Comparison of ENCODE assay signal across 8 mouse cellular contexts in genomic region chr16:5145570-5145969, GRCm38 (mm10). TPM values are rescaled to one million over a fixed set of nuclear protein-coding genes. Genes with fewer than 3 reads are reported as not detected.
DNase-seq lines count a peak whose midpoint lies in the region; ATAC-seq and TF ChIP-seq lines count a peak whose summit lies in the region.

No protein-coding gene starts in this region.

- no peak for ATAC-seq in heart, embryonic 13.5 days (ENCODE audit: extremely low read depth, insufficient number of reproducible peaks, low FRiP score, low TSS enrichment)
- ATAC-seq in kidney, postnatal 0 days (replicated peaks; ENCODE audit: low FRiP score, low read depth), result no peak
- peak; percentile 27; the same call in 1 of the 2 replicates for ATAC-seq in liver, embryonic 11.5 days (replicated peaks; ENCODE audit: low FRiP score)

- peak; percentile 87 for TF ChIP-seq CTCF in kidney, postnatal 0 days (IDR thresholded peaks at IDR 0.05; ENCODE audit: low read depth)

- peak overlapping the region; percentile 68; the same call in 1 of the 2 replicates for H3K4me2 ChIP-seq in heart, embryonic 13.5 days
- 0 out of 2 replicates have a peak overlapping the region, but pooled peaks have one; percentile 7 for H3K4me2 ChIP-seq in kidney, postnatal 0 days (ENCODE audit: low read length)
- peak overlapping the region; percentile 74; the same call in 1 of the 2 replicates for H3K4me2 ChIP-seq in liver, embryonic 11.5 days

- DNase-seq in CD4-positive, CD25-positive, alpha-beta regulatory T cell, adult 2 months (ENCODE audit: low read depth, low spot score), result peak; percentile 79
- DNase-seq in adrenal gland, adult 2 months, result peak; percentile 67
- DNase-seq in embryo, embryonic 11 days, result peak; percentile 91
- DNase-seq in kidney, postnatal 0 days (ENCODE audit: low spot score), result peak; percentile 89
- DNase-seq in liver, embryonic 11.5 days (ENCODE audit: low spot score), result peak; percentile 60
- peak; percentile 53 to 71 for DNase-seq in natural killer cell, adult 2 months (ENCODE audit: low spot score in 2 of 2)
- DNase-seq in testis, postnatal 14 days (ENCODE audit: low spot score), result peak; percentile 31

- WGBS in heart, embryonic 13.5 days, result 0% methylated on average over 7 of the region's 7 CpGs
- under 1% methylated on average over 7 of the region's 7 CpGs for WGBS in kidney, postnatal 0 days
- under 1% methylated on average over 7 of the region's 7 CpGs for WGBS in liver, embryonic 11.5 days

- no peak overlapping the region for H3K9ac ChIP-seq in heart, embryonic 13.5 days
- no peak overlapping the region for H3K9ac ChIP-seq in kidney, postnatal 0 days (ENCODE audit: low read depth, low read length)
- no peak overlapping the region for H3K9ac ChIP-seq in liver, embryonic 11.5 days (ENCODE audit: low read depth, low read length)

- H3K27me3 ChIP-seq in heart, embryonic 13.5 days (replicated peaks), result peaks cover 41% of the 10 kb centered on the region
- 0 out of 2 replicates have a peak, but pooled peaks cover 4% of the 10 kb centered on the region for H3K27me3 ChIP-seq in kidney, postnatal 0 days (ENCODE audit: insufficient read depth, low read length)
- H3K27me3 ChIP-seq in liver, embryonic 11.5 days (replicated peaks; ENCODE audit: control insufficient read depth, insufficient read depth, low read length), result peaks cover 6% of the 10 kb centered on the region; the same call in 1 of the 2 replicates

- H3K4me3 ChIP-seq in heart, embryonic 13.5 days, result no peak overlapping the region
- H3K4me3 ChIP-seq in kidney, postnatal 0 days (replicated peaks; ENCODE audit: low read depth, low read length), result no peak overlapping the region
- no peak overlapping the region for H3K4me3 ChIP-seq in liver, embryonic 11.5 days (ENCODE audit: low read depth, low read length)

- H3K4me1 ChIP-seq in heart, embryonic 13.5 days, result peaks cover 16% of the 10 kb centered on the region
- H3K4me1 ChIP-seq in kidney, postnatal 0 days (replicated peaks; ENCODE audit: insufficient read depth, low read length), result peaks cover 9% of the 10 kb centered on the region; the same call in 1 of the 2 replicates
- H3K4me1 ChIP-seq in liver, embryonic 11.5 days (replicated peaks; ENCODE audit: control insufficient read depth, insufficient read depth, low read length), result peaks cover 4% of the 10 kb centered on the region

- H3K27ac ChIP-seq in heart, embryonic 13.5 days (replicated peaks), result no peak overlapping the region
- H3K27ac ChIP-seq in kidney, postnatal 0 days, result no peak overlapping the region
- H3K27ac ChIP-seq in liver, embryonic 11.5 days (ENCODE audit: low read depth, low read length), result no peak overlapping the region

- H3K36me3 ChIP-seq in heart, embryonic 13.5 days, result no peaks in the 10 kb centered on the region
- H3K36me3 ChIP-seq in kidney, postnatal 0 days (ENCODE audit: insufficient read depth, low read length), result no peaks in the 10 kb centered on the region
- no peaks in the 10 kb centered on the region for H3K36me3 ChIP-seq in liver, embryonic 11.5 days (ENCODE audit: control insufficient read depth, insufficient read depth, low read length)

- H3K9me3 ChIP-seq in heart, embryonic 13.5 days, result no peaks in the 10 kb centered on the region
- no peaks in the 10 kb centered on the region for H3K9me3 ChIP-seq in kidney, postnatal 0 days (replicated peaks; ENCODE audit: low read length)
- no peaks in the 10 kb centered on the region for H3K9me3 ChIP-seq in liver, embryonic 11.5 days (ENCODE audit: control insufficient read depth, low read length)

RNA-seq across cellular contexts. Expression of gene Sec14l5, which starts 1.3 kb away (rescaled TPM):
- under 1 TPM in 1 of 2 experiments, not detected in 1; 0.07 TPM for total RNA-seq in adrenal gland, adult 2 months (2021)
- 0.13 and 0.15 TPM in 2 replicates for polyA plus RNA-seq in adrenal gland, adult 2 months (2012; rRNA removed)
- 0.04 and 0.08 TPM in 2 replicates for polyA plus RNA-seq in heart, embryonic 13.5 days (2015; fragmentation: Nextera tagmentation; extraction: Ambion mirVana)
- polyA plus RNA-seq in kidney, postnatal 0 days (2015; fragmentation: Nextera tagmentation; extraction: Ambion mirVana), result not detected in 2 replicates
- not detected in 2 replicates for polyA plus RNA-seq in liver, embryonic 11.5 days (2014; fragmentation: Nextera tagmentation; extraction: Ambion mirVana)

RNA-seq across cellular contexts. Expression of gene Ppl, which starts 13.3 kb away (rescaled TPM):
- total RNA-seq in adrenal gland, adult 2 months (2021), result 1 to 10 TPM; 2.0 to 6.5 TPM
- polyA plus RNA-seq in adrenal gland, adult 2 months (2012; rRNA removed), result 0.59 and 0.66 TPM in 2 replicates
- polyA plus RNA-seq in heart, embryonic 13.5 days (2015; fragmentation: Nextera tagmentation; extraction: Ambion mirVana), result 1.2 and 1.4 TPM in 2 replicates
- polyA plus RNA-seq in kidney, postnatal 0 days (2015; fragmentation: Nextera tagmentation; extraction: Ambion mirVana), result 2.8 TPM in 2 replicates
- polyA plus RNA-seq in liver, embryonic 11.5 days (2014; fragmentation: Nextera tagmentation; extraction: Ambion mirVana), result 0.83 and 1.1 TPM in 2 replicates

RNA-seq across cellular contexts. Expression of gene Nagpa, which starts 58.2 kb away (rescaled TPM):
- 10 to 100 TPM; 26.0 to 28.7 TPM for total RNA-seq in adrenal gland, adult 2 months (2021)
- polyA plus RNA-seq in adrenal gland, adult 2 months (2012; rRNA removed), result 64.5 and 69.5 TPM in 2 replicates
- polyA plus RNA-seq in heart, embryonic 13.5 days (2015; fragmentation: Nextera tagmentation; extraction: Ambion mirVana), result 14.4 and 16.3 TPM in 2 replicates
- polyA plus RNA-seq in kidney, postnatal 0 days (2015; fragmentation: Nextera tagmentation; extraction: Ambion mirVana), result 13.0 and 15.0 TPM in 2 replicates
- 29.2 and 30.0 TPM in 2 replicates for polyA plus RNA-seq in liver, embryonic 11.5 days (2014; fragmentation: Nextera tagmentation; extraction: Ambion mirVana)

Comparison
In these comparisons a context has a peak if more than half of its experiments do, and no peak if none do; other contexts are left out.
1. DNase-seq: peak in every context shown above with its lines; median percentile 91 in embryo, embryonic 11 days; 89 in kidney, postnatal 0 days; 79 in CD4-positive, CD25-positive, alpha-beta regulatory T cell, adult 2 months; 67 in adrenal gland, adult 2 months; 62 in natural killer cell, adult 2 months; 60 in liver, embryonic 11.5 days; 31 in testis, postnatal 14 days.
2. H3K4me2 ChIP-seq: peak in every context shown above with its lines; median percentile 74 in liver, embryonic 11.5 days; 68 in heart, embryonic 13.5 days; 7 in kidney, postnatal 0 days.